Mouse (Mus musculus): ENCODE data around the gene Rab40c. TPM values are rescaled to one million over a fixed set of nuclear protein-coding genes. Genes with fewer than 3 reads are reported as not detected.

The Rab40c gene
- polyA plus RNA-seq, 1 experiment from 2014 or later, result 29.8 TPM

GRCm38 (mm10) chr17:25943769-25944168, 24.2 kb upstream of the Rab40c start:
- peak overlapping the region; percentile 46 for H3K27ac ChIP-seq (replicated peaks)
- DNase-seq (ENCODE audit: low spot score), result no peak
- 77% methylated on average over 9 of the region's 9 CpGs for WGBS
- no peak overlapping the region for H3K4me3 ChIP-seq
- peaks cover 4% of the 10 kb centered on the region; the same call in 1 of the 2 replicates for H3K36me3 ChIP-seq
- H3K4me1 ChIP-seq, result peaks cover 61% of the 10 kb centered on the region
- H3K9me3 ChIP-seq (replicated peaks), result no peaks in the 10 kb centered on the region
- H3K27me3 ChIP-seq (ENCODE audit: low read depth, poor library complexity, severe bottlenecking), result peaks cover 10% of the 10 kb centered on the region

GRCm38 (mm10) chr17:25943221-25943620, 23.7 kb upstream of the Rab40c start:
- Histone ChIP-seq H3K27me3 (ENCODE audit: low read depth, poor library complexity, severe bottlenecking) (peaks cover 10% of the 10 kb centered on the region), H3K27ac (replicated peaks) (peak overlapping the region; percentile 46), H3K4me1 (peaks cover 61% of the 10 kb centered on the region), H3K4me3 (no peak overlapping the region), H3K9me3 (replicated peaks) (no peaks in the 10 kb centered on the region), H3K36me3 (peaks cover 7% of the 10 kb centered on the region; the same call in 1 of the 2 replicates)
- DNase-seq (ENCODE audit: low spot score), result no peak
- 83% methylated on average over 3 of the region's 3 CpGs for WGBS

GRCm38 (mm10) chr17:25942597-25943151, 23.1 kb upstream of the Rab40c start:
- peaks cover 8% of the 10 kb centered on the region; the same call in 1 of the 2 replicates for H3K36me3 ChIP-seq
- peaks cover 60% of the 10 kb centered on the region for H3K4me1 ChIP-seq
- H3K27me3 ChIP-seq (ENCODE audit: low read depth, poor library complexity, severe bottlenecking), result peaks cover 10% of the 10 kb centered on the region
- no peak for DNase-seq (ENCODE audit: low spot score)
- H3K9me3 ChIP-seq (replicated peaks), result no peaks in the 10 kb centered on the region
- peak overlapping the region; percentile 97 for H3K27ac ChIP-seq (replicated peaks)
- 87% methylated on average over 2 of the region's 2 CpGs for WGBS
- peak overlapping the region; percentile 94; the same call in 1 of the 2 replicates for H3K4me3 ChIP-seq

GRCm38 (mm10) chr17:25941511-25942241, 22.1 kb upstream of the Rab40c start:
- H3K27me3 ChIP-seq (ENCODE audit: low read depth, poor library complexity, severe bottlenecking), result peaks cover 6% of the 10 kb centered on the region
- peaks cover 18% of the 10 kb centered on the region for H3K36me3 ChIP-seq
- DNase-seq (ENCODE audit: low spot score), result peak; percentile 80
- 3% methylated on average over 54 of the region's 54 CpGs for WGBS
- peak overlapping the region; percentile 97 for H3K27ac ChIP-seq (replicated peaks)
- H3K4me1 ChIP-seq, result peaks cover 54% of the 10 kb centered on the region
- no peaks in the 10 kb centered on the region for H3K9me3 ChIP-seq (replicated peaks)
- peak overlapping the region; percentile 94 for H3K4me3 ChIP-seq

- 93% methylated on average over 1 of the region's 1 CpGs for WGBS
- no peak for DNase-seq (ENCODE audit: low spot score)
- peaks cover 88% of the 10 kb centered on the region for H3K36me3 ChIP-seq
Observed at GRCm38 (mm10) chr17:25934526-25934925, 15.0 kb upstream of the Rab40c start.

GRCm38 (mm10) chr17:25925348-25925747, 5.8 kb upstream of the Rab40c start:
- no peaks in the 10 kb centered on the region for H3K27me3 ChIP-seq (ENCODE audit: low read depth, poor library complexity, severe bottlenecking)
- H3K27ac ChIP-seq (replicated peaks), result no peak overlapping the region
- 71% methylated on average over 2 of the region's 2 CpGs for WGBS
- peaks cover 50% of the 10 kb centered on the region for H3K36me3 ChIP-seq
- no peaks in the 10 kb centered on the region for H3K9me3 ChIP-seq (replicated peaks)
- peaks cover 10% of the 10 kb centered on the region for H3K4me1 ChIP-seq
- no peak overlapping the region for H3K4me3 ChIP-seq
- no peak for DNase-seq (ENCODE audit: low spot score)

More at GRCm38 (mm10) chr17:25934526-25934925, 15.0 kb upstream of the Rab40c start:
- H3K4me1 ChIP-seq, result no peaks in the 10 kb centered on the region
- no peak overlapping the region for H3K4me3 ChIP-seq
- H3K27ac ChIP-seq (replicated peaks), result no peak overlapping the region
- no peaks in the 10 kb centered on the region for H3K27me3 ChIP-seq (ENCODE audit: low read depth, poor library complexity, severe bottlenecking)
- no peaks in the 10 kb centered on the region for H3K9me3 ChIP-seq (replicated peaks)

DNA sequence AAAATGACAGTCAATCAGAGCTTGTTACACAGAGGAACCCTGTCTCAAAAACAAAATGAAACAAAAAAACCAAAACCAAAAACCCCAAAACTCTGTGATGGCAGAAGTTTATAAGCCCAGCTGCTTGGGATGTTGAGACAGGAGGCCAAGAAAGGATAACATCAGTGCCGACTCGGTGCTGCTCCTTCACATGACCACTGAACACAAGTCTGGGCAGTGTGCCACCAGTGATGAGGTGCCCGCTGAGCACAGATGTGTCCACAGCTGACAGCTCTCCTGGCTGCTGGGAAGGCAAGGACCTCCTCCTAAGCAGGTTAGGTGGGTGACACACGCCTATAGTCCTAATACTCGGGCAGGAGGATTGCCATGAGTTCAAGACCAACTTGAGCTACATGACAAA, 2.6 kb upstream of the Rab40c start:
- no peak for DNase-seq (ENCODE audit: low spot score)
- Histone ChIP-seq H3K4me1 (peaks cover 37% of the 10 kb centered on the region), H3K36me3 (peaks cover 26% of the 10 kb centered on the region), H3K9me3 (replicated peaks) (no peaks in the 10 kb centered on the region), H3K27me3 (ENCODE audit: low read depth, poor library complexity, severe bottlenecking) (no peaks in the 10 kb centered on the region), H3K27ac (replicated peaks) (no peak overlapping the region), H3K4me3 (no peak overlapping the region)
- 80% methylated on average over 5 of the region's 5 CpGs for WGBS

- Histone ChIP-seq H3K4me1 (peaks cover 37% of the 10 kb centered on the region), H3K27me3 (ENCODE audit: low read depth, poor library complexity, severe bottlenecking) (no peaks in the 10 kb centered on the region), H3K4me3 (peak overlapping the region; percentile 99), H3K9me3 (replicated peaks) (no peaks in the 10 kb centered on the region), H3K27ac (replicated peaks) (peak overlapping the region; percentile 87), H3K36me3 (peaks cover 13% of the 10 kb centered on the region)
- DNase-seq (ENCODE audit: low spot score), result peak; percentile 99
- WGBS, result under 1% methylated on average over 40 of the region's 40 CpGs
Observed at GRCm38 (mm10) chr17:25919786-25920642, 487 bp upstream of the Rab40c start.

GRCm38 (mm10) chr17:25918037-25918750, 1.3 kb downstream of the Rab40c start:
- Histone ChIP-seq H3K9me3 (replicated peaks) (no peaks in the 10 kb centered on the region), H3K36me3 (peaks cover 19% of the 10 kb centered on the region), H3K27me3 (ENCODE audit: low read depth, poor library complexity, severe bottlenecking) (no peaks in the 10 kb centered on the region), H3K4me1 (peaks cover 37% of the 10 kb centered on the region), H3K27ac (replicated peaks) (no peak overlapping the region), H3K4me3 (peak overlapping the region; percentile 99)
- DNase-seq (ENCODE audit: low spot score), result no peak
- 85% methylated on average over 9 of the region's 9 CpGs for WGBS

DNA sequence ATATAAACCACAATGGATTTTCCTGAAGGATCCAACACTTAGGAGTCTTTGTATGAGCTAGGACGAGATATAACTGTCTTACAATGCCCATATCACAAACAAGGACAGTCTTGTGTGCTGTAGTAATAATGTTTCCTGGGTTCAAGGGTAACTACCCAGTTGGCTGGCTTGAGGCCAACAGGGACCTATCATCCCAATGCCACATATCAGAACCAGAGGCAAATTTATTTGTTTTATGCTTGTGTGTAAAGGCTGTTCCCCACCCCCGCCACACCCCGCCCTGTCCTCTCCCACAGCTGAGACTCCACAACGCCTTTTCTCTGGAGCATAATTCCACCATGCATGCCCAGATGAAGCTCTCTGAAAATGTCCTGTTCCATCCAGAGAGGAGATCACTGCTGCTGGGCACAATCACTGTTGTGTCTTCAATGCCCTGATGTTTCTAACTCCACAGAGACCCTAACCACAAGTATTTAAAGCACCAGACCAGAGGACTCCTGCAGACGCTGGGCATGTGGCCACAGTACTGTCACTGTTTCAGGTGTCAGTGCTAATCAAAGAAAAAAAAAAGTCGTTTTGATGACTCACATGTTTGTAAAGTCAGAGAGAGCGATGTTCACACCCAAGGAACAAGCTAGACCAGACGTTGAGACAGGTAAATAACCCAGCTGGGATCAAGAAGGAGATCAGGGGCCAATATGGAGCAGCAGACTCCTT, 2.4 kb downstream of the Rab40c start:
- Histone ChIP-seq H3K4me1 (peaks cover 37% of the 10 kb centered on the region), H3K9me3 (replicated peaks) (no peaks in the 10 kb centered on the region), H3K27me3 (ENCODE audit: low read depth, poor library complexity, severe bottlenecking) (no peaks in the 10 kb centered on the region), H3K27ac (replicated peaks) (no peak overlapping the region), H3K4me3 (0 out of 2 replicates have a peak overlapping the region, but pooled peaks have one; percentile 99), H3K36me3 (peaks cover 19% of the 10 kb centered on the region)
- 89% methylated on average over 8 of the region's 8 CpGs for WGBS
- DNase-seq (ENCODE audit: low spot score), result no peak

DNA sequence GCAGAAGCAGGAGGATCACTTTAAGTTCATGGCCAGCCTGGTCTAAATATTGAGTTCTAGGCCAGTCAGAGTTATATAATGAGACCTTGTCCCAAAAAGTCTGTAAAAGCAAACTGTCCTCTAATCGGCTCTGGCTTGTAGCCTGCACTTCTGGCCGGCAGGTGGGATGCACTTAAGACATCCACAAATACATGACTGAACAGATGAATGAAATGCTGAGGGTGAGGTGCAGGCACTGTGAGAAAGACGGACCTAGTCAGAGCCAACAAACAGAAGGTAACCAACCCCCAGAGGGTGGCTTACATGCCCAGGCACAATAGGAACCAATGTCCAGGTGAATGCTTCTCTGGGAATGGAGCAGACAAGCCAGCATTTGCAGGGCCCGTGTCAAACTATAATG, 5.2 kb downstream of the Rab40c start:
- 86% methylated on average over 4 of the region's 4 CpGs for WGBS

More for the DNA sequence above, 5.2 kb downstream of the Rab40c start:
- Histone ChIP-seq H3K9me3 (replicated peaks) (no peaks in the 10 kb centered on the region), H3K36me3 (peaks cover 28% of the 10 kb centered on the region), H3K4me1 (peaks cover 18% of the 10 kb centered on the region), H3K27ac (replicated peaks) (no peak overlapping the region), H3K27me3 (ENCODE audit: low read depth, poor library complexity, severe bottlenecking) (no peaks in the 10 kb centered on the region), H3K4me3 (no peak overlapping the region)
- no peak for DNase-seq (ENCODE audit: low spot score)

Data from midbrain, embryonic 10.5 days (tissue).